Mouse (Mus musculus) liver, embryonic 15.5 days (tissue): ENCODE data around the gene Vps8. TPM values are rescaled to one million over a fixed set of nuclear protein-coding genes. Genes with fewer than 3 reads are reported as not detected.

Source experiments
- ATAC-seq: fragments of 200-750 bp; cut with Nextera tagmentation; 2 replicates; pipeline ENCODE4 v1.8.0; 2017; ENCODE audit warnings: moderate number of reproducible peaks, mild to moderate bottlenecking, moderate library complexity; ENCODE audit not compliant: insufficient read depth
- H3K27ac ChIP-seq: fragments of 300-500 bp; sonication (generic); replicated peaks from 2 replicates; pipeline ENCODE4 v1.5.1; 2015; ENCODE audit warnings: mild to moderate bottlenecking, inconsistent platforms
- H3K27me3 ChIP-seq: fragments of 300-500 bp; sonication (generic); 2 replicates; pipeline ENCODE4 v1.6.1; 2015; ENCODE audit warnings: mild to moderate bottlenecking, inconsistent platforms
- H3K36me3 ChIP-seq: fragments of 300-500 bp; sonication (generic); replicated peaks from 2 replicates; pipeline ENCODE4 v1.6.1; 2015; ENCODE audit warnings: moderate library complexity, mild to moderate bottlenecking, inconsistent platforms
- H3K4me1 ChIP-seq: fragments of 300-500 bp; sonication (generic); replicated peaks from 2 replicates; pipeline ENCODE4 v1.6.1; 2015; ENCODE audit warnings: inconsistent platforms
- H3K4me2 ChIP-seq: fragments of 300-500 bp; sonication (generic); 2 replicates; pipeline ENCODE4 v1.6.1; 2015; ENCODE audit warnings: moderate library complexity, mild to moderate bottlenecking, inconsistent platforms
- H3K4me3 ChIP-seq: fragments of 300-500 bp; sonication (generic); replicated peaks from 2 replicates; pipeline ENCODE4 v1.5.1; 2015; ENCODE audit warnings: mild to moderate bottlenecking, inconsistent platforms
- H3K9ac ChIP-seq: fragments of 300-500 bp; sonication (generic); 2 replicates; pipeline ENCODE4 v1.6.1; 2015; ENCODE audit warnings: moderate library complexity, mild to moderate bottlenecking, inconsistent platforms
- H3K9me3 ChIP-seq: fragments of 300-500 bp; sonication (generic); replicated peaks from 2 replicates; pipeline ENCODE4 v1.6.1; 2016; ENCODE audit warnings: inconsistent platforms
- WGBS: fragments of 180-500 bp; shearing (Covaris S2); methylation state at CpG from one replicate; pipeline ENCODE4 v1.1.7; 2015; ENCODE audit warnings: mixed read lengths; ENCODE audit not compliant: insufficient replicate concordance; 5-methylcytosine and 5-hydroxymethylcytosine counted together
- polyA plus RNA-seq: library from polyadenylated mRNA; unstranded; fragments of >200 nt; fragmentation: Nextera tagmentation; extraction: Ambion mirVana; gene quantifications from 2 replicates; pipeline ENCODE4 v1.2.1, GENCODE M21; 2015

Gene Vps8
- polyA plus RNA-seq, 1 experiment from 2014 or later = 6.3 TPM

- Histone ChIP-seq H3K27me3 (no peaks in the 10 kb centered on the region), H3K9me3 (no peaks in the 10 kb centered on the region), H3K36me3 (no peaks in the 10 kb centered on the region), H3K27ac (no peak overlapping the region), H3K4me2 (no peak overlapping the region), H3K4me3 (no peak overlapping the region), H3K4me1 (no peaks in the 10 kb centered on the region), H3K9ac (no peak overlapping the region)
- ATAC-seq = no peak
- 32% methylated on average over 3 of the region's 3 CpGs for WGBS
Measured at GRCm38 (mm10) chr16:21433543-21433942, 10.6 kb downstream of the Vps8 start.

DNA sequence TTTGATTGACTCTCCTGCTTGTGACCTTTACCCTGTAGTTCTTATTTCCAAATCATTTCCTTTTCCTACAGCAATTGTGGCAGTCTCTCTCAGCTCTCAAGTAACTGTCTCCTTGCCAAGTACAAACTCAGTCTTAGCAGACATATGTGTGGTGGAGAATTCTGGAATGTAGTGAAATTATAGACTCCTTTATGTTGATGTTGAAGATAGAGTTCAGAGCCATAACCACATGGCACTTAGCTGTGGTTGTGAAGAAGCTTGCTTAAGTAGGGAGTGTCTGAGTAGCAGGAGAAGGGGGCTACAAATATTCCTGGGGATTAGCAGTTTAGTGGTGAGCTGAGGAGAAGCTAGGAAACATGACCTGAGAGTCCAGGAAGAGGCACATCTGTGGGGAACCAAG, 18.1 kb downstream of the Vps8 start:
- Histone ChIP-seq H3K4me1 (no peaks in the 10 kb centered on the region), H3K9me3 (no peaks in the 10 kb centered on the region), H3K27ac (no peak overlapping the region), H3K4me3 (no peak overlapping the region), H3K36me3 (peaks cover 9% of the 10 kb centered on the region; the same call in 1 of the 2 replicates), H3K4me2 (no peak overlapping the region), H3K9ac (no peak overlapping the region), H3K27me3 (no peaks in the 10 kb centered on the region)
- ATAC-seq = no peak

DNA sequence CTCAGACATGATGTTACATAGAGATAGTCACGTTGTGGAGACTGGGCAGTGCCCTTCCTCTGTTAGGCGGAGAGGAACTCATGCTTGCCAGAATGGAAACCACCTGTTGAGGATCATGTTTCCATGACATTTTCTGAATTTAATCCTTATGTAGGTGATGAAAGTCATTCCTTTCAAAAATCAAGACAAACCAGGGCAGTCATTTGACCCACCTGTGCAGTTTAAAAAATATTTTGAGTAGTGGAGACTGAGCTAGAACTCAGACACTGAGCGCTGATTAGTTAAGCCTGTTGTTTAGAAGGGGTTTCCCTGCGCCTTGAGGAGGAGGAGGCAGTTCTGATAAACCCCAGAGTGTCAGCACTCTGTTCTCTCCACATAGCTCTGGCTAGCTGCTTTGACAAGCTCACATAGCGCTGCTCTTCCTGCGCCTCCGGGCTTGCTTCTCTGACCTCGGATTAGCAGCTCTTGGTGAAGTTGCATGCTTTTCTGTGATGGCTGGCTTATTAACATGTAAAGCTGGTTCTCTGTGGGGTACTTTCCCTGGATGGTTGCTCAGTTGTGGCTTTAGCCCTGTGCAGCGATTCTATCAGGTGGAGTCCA, 22.2 kb downstream of the Vps8 start:
- no peaks in the 10 kb centered on the region for H3K9me3 ChIP-seq
- no peak overlapping the region for H3K9ac ChIP-seq
- no peak overlapping the region for H3K4me2 ChIP-seq
- H3K36me3 ChIP-seq = peaks cover 9% of the 10 kb centered on the region; the same call in 1 of the 2 replicates
- no peak overlapping the region for H3K4me3 ChIP-seq
- no peak for ATAC-seq
- H3K27ac ChIP-seq = no peak overlapping the region
- WGBS = 69% methylated on average over 9 of the region's 9 CpGs
- no peaks in the 10 kb centered on the region for H3K27me3 ChIP-seq
- H3K4me1 ChIP-seq = no peaks in the 10 kb centered on the region

DNA sequence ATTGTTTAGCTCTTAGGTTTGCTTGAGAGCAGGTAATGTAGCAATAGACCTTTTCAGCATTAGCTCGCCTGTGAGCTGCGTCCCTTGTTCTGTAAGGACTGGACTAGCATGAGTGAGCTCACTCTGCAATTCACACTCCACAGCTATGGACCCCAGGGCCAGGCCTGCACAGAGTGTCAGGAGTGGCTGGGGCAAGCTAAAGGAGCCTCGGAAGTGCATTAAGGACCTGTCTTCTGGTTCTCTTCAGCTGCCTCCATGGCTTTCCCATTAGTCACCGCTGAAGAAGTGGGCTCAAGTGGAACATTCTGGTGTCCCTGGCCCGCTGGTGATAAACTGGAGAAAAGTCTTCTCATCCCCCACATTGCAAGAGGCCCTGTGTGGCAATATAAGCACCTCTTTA, 24.5 kb downstream of the Vps8 start:
- H3K27me3 ChIP-seq = no peaks in the 10 kb centered on the region
- no peak overlapping the region for H3K4me2 ChIP-seq
- no peak for ATAC-seq
- no peak overlapping the region for H3K4me3 ChIP-seq
- no peak overlapping the region for H3K9ac ChIP-seq
- H3K27ac ChIP-seq = no peak overlapping the region
- no peaks in the 10 kb centered on the region for H3K4me1 ChIP-seq
- H3K36me3 ChIP-seq = peaks cover 7% of the 10 kb centered on the region; the same call in 1 of the 2 replicates
- H3K9me3 ChIP-seq = no peaks in the 10 kb centered on the region
- WGBS = 76% methylated on average over 5 of the region's 5 CpGs

DNA sequence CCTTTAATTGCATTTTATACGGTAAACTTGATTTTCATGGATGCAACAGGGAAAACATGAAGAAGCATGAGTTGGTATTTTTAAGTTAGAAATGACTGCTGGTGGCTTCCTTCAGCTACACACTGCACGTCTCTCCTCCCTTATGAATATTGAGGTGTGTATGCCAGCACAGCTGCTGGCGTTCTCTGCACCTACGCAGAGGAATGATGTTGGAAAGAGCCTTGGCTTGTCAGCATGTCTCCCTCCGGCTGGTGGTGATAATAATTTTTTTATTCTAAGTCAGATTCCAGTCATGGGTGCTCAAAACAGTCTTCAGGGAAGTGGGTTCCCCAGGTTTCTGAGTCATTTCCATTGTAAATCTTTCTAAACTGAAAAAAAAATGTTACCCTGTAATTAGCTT, 25.5 kb downstream of the Vps8 start:
- no peak overlapping the region for H3K4me2 ChIP-seq
- H3K9me3 ChIP-seq = no peaks in the 10 kb centered on the region
- no peak for ATAC-seq
- H3K27me3 ChIP-seq = no peaks in the 10 kb centered on the region
- no peaks in the 10 kb centered on the region for H3K36me3 ChIP-seq
- no peak overlapping the region for H3K27ac ChIP-seq
- no peak overlapping the region for H3K4me3 ChIP-seq
- H3K9ac ChIP-seq = no peak overlapping the region
- H3K4me1 ChIP-seq = no peaks in the 10 kb centered on the region
- WGBS = 76% methylated on average over 5 of the region's 5 CpGs

GRCm38 (mm10) chr16:21449890-21450289, 27.0 kb downstream of the Vps8 start:
- H3K27ac ChIP-seq = no peak overlapping the region
- no peak for ATAC-seq
- H3K4me2 ChIP-seq = no peak overlapping the region
- H3K9ac ChIP-seq = no peak overlapping the region
- H3K36me3 ChIP-seq = no peaks in the 10 kb centered on the region
- no peaks in the 10 kb centered on the region for H3K9me3 ChIP-seq
- WGBS = 61% methylated on average over 8 of the region's 8 CpGs
- no peaks in the 10 kb centered on the region for H3K4me1 ChIP-seq
- no peaks in the 10 kb centered on the region for H3K27me3 ChIP-seq
- H3K4me3 ChIP-seq = no peak overlapping the region

DNA sequence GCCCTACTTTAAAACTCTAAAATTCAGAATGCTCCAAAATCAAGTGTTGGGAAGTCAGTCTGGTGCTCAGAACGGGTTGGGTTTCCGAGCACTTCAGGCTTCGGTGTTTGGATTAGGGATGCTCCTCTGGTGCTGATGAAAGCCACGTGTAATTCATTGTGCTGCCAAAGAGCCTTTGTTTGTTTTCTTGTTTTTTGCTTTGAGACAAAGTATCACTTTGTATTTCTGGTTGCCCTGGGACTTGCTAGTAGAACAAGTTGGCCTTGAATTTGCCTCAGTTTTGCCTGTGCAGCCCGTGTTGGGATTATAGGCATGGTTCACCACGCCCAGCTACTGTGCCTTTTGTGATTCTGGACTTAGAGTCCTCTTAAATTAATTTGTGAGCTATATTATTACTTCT, 29.7 kb downstream of the Vps8 start:
- ATAC-seq = no peak
- Histone ChIP-seq H3K27ac (no peak overlapping the region), H3K36me3 (peaks cover 6% of the 10 kb centered on the region; the same call in 1 of the 2 replicates), H3K4me2 (no peak overlapping the region), H3K9ac (no peak overlapping the region), H3K9me3 (no peaks in the 10 kb centered on the region), H3K27me3 (no peaks in the 10 kb centered on the region), H3K4me1 (no peaks in the 10 kb centered on the region), H3K4me3 (no peak overlapping the region)
- WGBS = 76% methylated on average over 6 of the region's 6 CpGs

DNA sequence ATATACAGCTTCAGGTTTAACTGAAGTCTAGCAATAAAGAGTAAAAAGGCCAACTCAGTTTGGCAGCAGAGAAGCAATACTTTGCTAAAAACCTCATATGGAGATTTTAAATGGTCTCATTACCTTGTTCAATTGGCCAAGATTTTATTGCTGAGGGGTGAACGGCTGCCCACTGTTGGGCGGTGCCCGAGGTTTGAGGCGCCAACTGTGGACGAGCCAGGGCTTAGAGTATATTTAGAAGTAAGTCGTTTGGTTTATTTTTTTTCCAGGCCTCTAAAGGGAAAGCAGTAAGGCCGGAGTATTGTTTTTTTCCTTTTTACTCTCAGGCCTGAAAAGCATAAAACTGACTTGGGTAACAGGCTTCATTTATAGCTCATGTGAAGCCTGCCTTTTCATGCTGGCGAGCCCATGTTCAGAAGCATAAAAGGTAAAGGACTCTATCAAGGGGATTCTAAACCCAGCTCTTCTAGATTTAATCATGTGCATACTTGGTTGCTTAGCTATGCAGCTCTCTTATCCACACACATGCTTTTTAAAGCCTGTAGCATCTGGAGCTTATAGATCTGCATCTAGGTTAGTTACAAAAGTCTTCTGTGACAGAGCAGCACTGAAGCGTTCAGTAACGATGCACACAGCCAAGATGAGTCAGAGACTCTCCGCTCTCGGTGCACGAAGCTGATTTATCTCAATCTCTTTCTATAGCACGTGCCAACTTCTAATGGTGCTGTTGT, 34.9 kb downstream of the Vps8 start:
- WGBS = 78% methylated on average over 14 of the region's 14 CpGs
- Histone ChIP-seq H3K9me3 (no peaks in the 10 kb centered on the region), H3K27me3 (no peaks in the 10 kb centered on the region), H3K4me2 (no peak overlapping the region), H3K9ac (no peak overlapping the region), H3K4me1 (no peaks in the 10 kb centered on the region), H3K27ac (no peak overlapping the region), H3K4me3 (no peak overlapping the region), H3K36me3 (peaks cover 6% of the 10 kb centered on the region; the same call in 1 of the 2 replicates)
- ATAC-seq = no peak

DNA sequence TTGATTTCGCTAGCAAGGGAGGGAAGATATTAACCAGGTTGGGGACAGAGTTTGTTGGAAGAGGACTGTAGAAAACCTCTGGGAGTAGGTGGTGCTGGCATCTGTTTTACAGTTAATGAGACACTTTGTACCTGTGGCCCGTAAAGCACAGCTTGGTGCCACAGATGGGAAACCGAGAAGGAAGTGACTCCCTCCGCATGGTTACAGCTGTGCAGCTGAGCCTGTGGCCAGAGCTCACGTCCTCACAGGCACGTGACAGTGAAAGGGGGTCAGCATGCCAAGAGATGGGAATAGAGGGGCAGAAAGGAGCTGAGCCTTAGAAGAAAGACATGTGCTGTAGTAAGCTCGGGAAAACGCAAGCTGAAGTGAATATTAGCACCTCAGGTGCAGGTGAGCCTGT, 43.0 kb downstream of the Vps8 start:
- Histone ChIP-seq H3K4me1 (no peaks in the 10 kb centered on the region), H3K9ac (no peak overlapping the region), H3K36me3 (peaks cover 12% of the 10 kb centered on the region), H3K27ac (no peak overlapping the region), H3K27me3 (no peaks in the 10 kb centered on the region), H3K4me3 (no peak overlapping the region), H3K9me3 (no peaks in the 10 kb centered on the region), H3K4me2 (no peak overlapping the region)
- WGBS = 64% methylated on average over 8 of the region's 8 CpGs
- no peak for ATAC-seq

DNA sequence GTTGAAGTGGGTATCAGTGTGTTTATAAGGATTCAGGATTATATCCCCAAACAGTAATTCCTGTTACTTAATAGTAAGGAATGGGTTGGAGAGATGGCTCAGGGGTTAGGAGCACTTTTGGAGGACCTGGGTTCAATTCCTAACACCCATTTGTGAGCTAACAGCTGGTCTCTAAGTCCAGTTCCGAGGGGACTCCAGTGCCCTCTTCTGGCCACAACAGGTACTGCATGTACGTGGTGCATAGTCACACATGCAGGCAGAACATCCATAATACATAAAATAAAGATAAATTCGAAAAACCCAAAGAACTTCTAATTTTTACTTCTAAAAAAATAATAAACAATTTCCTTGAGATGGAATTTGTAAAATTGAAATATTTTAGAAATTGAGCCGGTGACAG, 47.5 kb downstream of the Vps8 start:
- ATAC-seq = no peak
- no peaks in the 10 kb centered on the region for H3K9me3 ChIP-seq
- no peak overlapping the region for H3K4me3 ChIP-seq
- no peak overlapping the region for H3K4me2 ChIP-seq
- no peak overlapping the region for H3K27ac ChIP-seq
- WGBS = 66% methylated on average over 4 of the region's 4 CpGs
- no peaks in the 10 kb centered on the region for H3K27me3 ChIP-seq
- H3K9ac ChIP-seq = no peak overlapping the region
- H3K4me1 ChIP-seq = no peaks in the 10 kb centered on the region
- H3K36me3 ChIP-seq = peaks cover 21% of the 10 kb centered on the region

DNA sequence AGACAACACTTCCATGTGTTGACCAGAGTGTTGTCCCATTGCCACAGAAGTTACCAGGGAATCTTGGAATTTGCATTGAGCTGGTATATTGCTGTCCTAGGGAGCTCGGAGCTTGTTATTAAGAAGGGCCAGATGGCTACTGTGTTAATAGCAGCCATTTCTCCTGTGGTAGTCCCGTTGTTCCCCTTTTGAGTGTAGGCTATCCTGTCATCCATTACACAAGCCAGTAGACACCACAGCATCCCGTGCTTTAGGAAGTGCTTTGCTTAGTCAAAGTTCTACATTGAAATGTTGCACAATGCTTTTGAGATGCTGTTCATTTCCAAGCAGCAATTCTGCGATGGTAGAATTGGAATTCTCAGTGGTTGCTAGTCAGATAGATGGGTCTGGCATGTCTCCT, 54.2 kb downstream of the Vps8 start:
- ATAC-seq = no peak
- Histone ChIP-seq H3K9ac (no peak overlapping the region), H3K4me1 (no peaks in the 10 kb centered on the region), H3K27me3 (no peaks in the 10 kb centered on the region), H3K27ac (no peak overlapping the region), H3K4me3 (no peak overlapping the region), H3K9me3 (no peaks in the 10 kb centered on the region), H3K4me2 (no peak overlapping the region), H3K36me3 (0 out of 2 replicates have a peak, but pooled peaks cover 13% of the 10 kb centered on the region)
- WGBS = 61% methylated on average over 4 of the region's 4 CpGs

DNA sequence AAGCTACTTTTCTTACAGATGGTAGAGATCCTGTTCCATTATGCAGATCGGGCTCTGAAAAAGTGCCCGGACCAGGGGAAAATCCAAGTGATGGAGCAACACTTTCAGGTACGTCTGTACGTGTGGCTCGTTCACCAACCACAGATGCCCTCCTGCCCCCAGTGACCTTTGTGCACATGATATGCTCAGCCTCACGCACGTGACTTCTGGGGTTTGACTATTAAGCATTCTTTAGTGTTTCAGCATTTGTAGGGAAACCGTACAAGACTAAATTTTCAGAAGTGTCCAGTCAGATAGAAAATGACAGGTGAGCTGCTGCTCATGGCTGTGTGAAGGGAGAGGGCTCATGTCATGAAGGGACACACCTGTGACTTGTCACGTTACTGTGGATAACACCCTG, 55.5 kb downstream of the Vps8 start:
- ATAC-seq = no peak
- Histone ChIP-seq H3K36me3 (0 out of 2 replicates have a peak, but pooled peaks cover 10% of the 10 kb centered on the region), H3K27me3 (no peaks in the 10 kb centered on the region), H3K9ac (no peak overlapping the region), H3K4me1 (no peaks in the 10 kb centered on the region), H3K4me3 (no peak overlapping the region), H3K27ac (no peak overlapping the region), H3K4me2 (no peak overlapping the region), H3K9me3 (no peaks in the 10 kb centered on the region)
- WGBS = 75% methylated on average over 9 of the region's 9 CpGs
